Mouse (Mus musculus) forebrain, embryonic 11.5 days (tissue): ENCODE measurements around the gene Tubgcp5. TPM values are rescaled to one million over a fixed set of nuclear protein-coding genes. Genes with fewer than 3 reads are reported as not detected.

Source experiments
- ATAC-seq: fragments of 200-750 bp; cut with Nextera tagmentation; replicated peaks from 2 replicates; pipeline ENCODE4 v1.8.0; 2017; ENCODE audit warnings: moderate TSS enrichment; ENCODE audit not compliant: low FRiP score
- DNase-seq: peaks from one replicate; pipeline ENCODE4 v3.0.0-alpha.2; 2017; ENCODE audit warnings: low spot score
- H3K27ac ChIP-seq: fragments of 300-500 bp; sonication (generic); 2 replicates; pipeline ENCODE4 v1.5.1; 2014; ENCODE audit warnings: low read depth, low read length
- H3K27me3 ChIP-seq: fragments of 300-500 bp; sonication (generic); 2 replicates; pipeline ENCODE4 v1.6.1; 2014; ENCODE audit warnings: mild to moderate bottlenecking, low read length, mixed read lengths; ENCODE audit not compliant: control insufficient read depth, insufficient read depth
- H3K36me3 ChIP-seq: fragments of 300-500 bp; sonication (generic); 2 replicates; pipeline ENCODE4 v1.6.1; 2014; ENCODE audit warnings: mild to moderate bottlenecking, low read length, moderate library complexity, mixed read lengths; ENCODE audit not compliant: control insufficient read depth, insufficient read depth
- H3K4me1 ChIP-seq: fragments of 300-500 bp; sonication (generic); replicated peaks from 2 replicates; pipeline ENCODE4 v1.6.1; 2014; ENCODE audit warnings: low read length, mixed read lengths; ENCODE audit not compliant: control insufficient read depth, insufficient read depth
- H3K4me2 ChIP-seq: fragments of 300-500 bp; sonication (generic); 2 replicates; pipeline ENCODE4 v1.6.1; 2014; ENCODE audit warnings: low read depth, mild to moderate bottlenecking, low read length, moderate library complexity, mixed read lengths; ENCODE audit not compliant: severe bottlenecking
- H3K4me3 ChIP-seq: fragments of 300-500 bp; sonication (generic); 2 replicates; pipeline ENCODE4 v1.5.1; 2014; ENCODE audit warnings: low read depth, low read length
- H3K9ac ChIP-seq: fragments of 300-500 bp; sonication (generic); 2 replicates; pipeline ENCODE4 v1.6.1; 2014; ENCODE audit warnings: low read length
- H3K9me3 ChIP-seq: fragments of 300-500 bp; sonication (generic); 2 replicates; pipeline ENCODE4 v1.6.1; 2016; ENCODE audit warnings: low read length, mixed read lengths; ENCODE audit not compliant: control insufficient read depth
- WGBS: fragments of 180-500 bp; shearing (Covaris S2); extraction: QIAGEN DNeasy Blood & Tissue Kit; methylation state at CpG from one replicate; pipeline ENCODE4 v1.1.7; 2014; 5-methylcytosine and 5-hydroxymethylcytosine counted together
- polyA plus RNA-seq: library from polyadenylated mRNA; unstranded; fragments of >200 nt; fragmentation: Nextera tagmentation; extraction: Ambion mirVana; gene quantifications from 2 replicates; pipeline ENCODE4 v1.2.1, GENCODE M21; 2014

Tubgcp5 gene
- 40.9 and 45.2 TPM in 2 replicates for polyA plus RNA-seq

DNA sequence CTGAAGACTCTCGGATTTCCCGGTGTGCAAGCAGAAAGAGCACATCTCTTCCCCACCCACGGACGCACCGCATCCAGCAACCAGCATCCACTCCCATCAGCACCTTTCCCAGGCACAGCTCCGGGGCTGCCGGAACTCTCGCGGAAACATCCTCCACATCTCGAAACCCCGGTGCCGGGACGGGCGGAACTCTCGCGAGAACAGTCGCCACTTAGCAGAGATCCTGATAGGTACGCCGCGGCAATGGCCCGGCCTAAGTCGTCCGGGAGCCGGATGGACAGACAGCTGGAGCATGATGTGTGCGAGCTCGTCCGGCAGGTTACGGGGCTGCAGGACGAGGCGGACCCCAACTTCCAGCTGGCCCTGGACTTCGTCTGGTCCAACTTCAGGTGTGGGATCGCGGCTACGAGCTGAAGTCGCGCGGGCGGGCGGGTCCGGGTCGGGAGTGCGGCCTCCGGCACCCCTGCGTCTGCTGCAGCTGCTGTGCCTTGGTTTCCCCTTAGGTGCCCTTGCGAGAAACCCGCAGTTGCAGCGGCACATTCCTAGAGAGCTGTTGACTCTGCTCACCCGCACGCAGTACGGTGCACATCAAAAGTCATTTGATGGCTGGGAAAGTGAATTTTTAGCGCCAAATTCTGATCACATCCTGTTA, at the start of gene Tubgcp5:
TSS of gene Tubgcp5 (plus strand) at position 203 of the 652 bp plus-strand sequence.
- peak within 1 kb of the TSS; percentile 89 for H3K9ac ChIP-seq
- peak within 1 kb of the TSS; percentile 68 for H3K4me2 ChIP-seq
- H3K9me3 ChIP-seq = no peaks in the 10 kb centered on the region
- peaks cover 8% of the 10 kb centered on the region; the same call in 1 of the 2 replicates for H3K36me3 ChIP-seq
- no peaks in the 10 kb centered on the region for H3K27me3 ChIP-seq
- peaks cover 2% of the 10 kb centered on the region; the same call in 1 of the 2 replicates for H3K4me1 ChIP-seq
- peak; percentile 99 for DNase-seq
- peak; percentile 99 for ATAC-seq
- peak within 1 kb of the TSS; percentile 41; the same call in 1 of the 2 replicates for H3K27ac ChIP-seq
- H3K4me3 ChIP-seq = peak within 1 kb of the TSS; percentile 79
- WGBS = under 1% methylated on average over 51 of the region's 51 CpGs

DNA sequence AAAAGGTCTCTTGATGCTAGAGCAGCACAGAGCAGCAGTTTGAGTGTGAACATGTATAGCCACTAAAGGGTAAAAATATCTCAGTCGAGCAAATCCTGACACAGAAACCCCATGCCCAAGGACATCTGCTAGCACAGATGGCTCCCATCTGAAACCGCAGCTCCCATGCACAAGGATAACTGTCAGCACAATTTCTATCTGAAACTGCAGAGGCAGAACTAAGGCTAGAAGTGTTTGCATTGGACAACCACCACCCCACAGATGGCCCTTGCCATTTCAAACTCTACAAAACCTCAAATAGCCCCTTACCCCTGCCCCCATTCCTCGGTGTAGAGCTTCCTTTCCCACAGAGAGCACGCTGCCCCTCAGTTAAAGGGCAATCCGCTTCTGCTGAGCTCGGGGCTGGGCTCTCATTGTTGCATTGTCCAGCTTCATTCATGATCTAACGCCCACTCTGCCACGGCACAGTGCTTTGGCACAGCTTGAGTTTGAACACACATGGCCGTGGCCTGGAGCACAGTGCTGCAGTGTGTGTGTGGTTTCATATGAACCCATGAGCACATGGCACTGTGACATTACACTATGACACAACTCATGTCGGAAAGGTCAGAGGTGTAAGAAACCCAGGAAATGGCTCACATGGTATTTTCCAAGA, 49.3 kb upstream of the Tubgcp5 start:
- 42% methylated on average over 10 of the region's 10 CpGs for WGBS
- H3K27ac ChIP-seq = no peak overlapping the region
- H3K27me3 ChIP-seq = no peaks in the 10 kb centered on the region
- no peak overlapping the region for H3K4me2 ChIP-seq
- H3K4me1 ChIP-seq = 0 out of 2 replicates have a peak, but pooled peaks cover 3% of the 10 kb centered on the region
- H3K9me3 ChIP-seq = no peaks in the 10 kb centered on the region
- H3K36me3 ChIP-seq = no peaks in the 10 kb centered on the region
- DNase-seq (no peak), ATAC-seq (peak; percentile 56; the same call in 1 of the 2 replicates)
- H3K9ac ChIP-seq = no peak overlapping the region
- H3K4me3 ChIP-seq = no peak overlapping the region

DNA sequence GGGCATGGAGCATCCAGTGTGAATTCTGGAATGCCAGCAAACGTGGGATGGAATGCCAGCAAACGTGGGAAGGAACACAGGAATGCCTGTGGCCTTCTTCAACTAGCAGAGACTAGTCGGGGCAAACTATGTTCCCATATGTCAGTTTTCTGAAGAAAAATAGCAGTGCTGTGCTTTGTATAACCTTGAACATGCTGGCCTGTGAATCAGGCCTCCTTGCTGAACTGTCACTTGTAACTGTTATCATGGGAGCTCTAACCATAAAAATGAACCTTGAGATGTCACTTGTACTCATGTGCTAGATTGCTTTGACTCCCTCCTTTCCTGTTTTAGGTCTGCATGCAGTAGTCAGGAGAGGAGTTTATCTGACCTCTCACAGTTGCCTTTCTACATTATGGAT, 43.1 kb upstream of the Tubgcp5 start:
- Histone ChIP-seq H3K9ac (no peak overlapping the region), H3K4me2 (no peak overlapping the region), H3K27me3 (no peaks in the 10 kb centered on the region), H3K4me3 (no peak overlapping the region), H3K27ac (no peak overlapping the region), H3K4me1 (no peaks in the 10 kb centered on the region), H3K9me3 (no peaks in the 10 kb centered on the region), H3K36me3 (no peaks in the 10 kb centered on the region)
- 80% methylated on average over 3 of the region's 3 CpGs for WGBS
- ATAC-seq = no peak
- DNase-seq = no peak

DNA sequence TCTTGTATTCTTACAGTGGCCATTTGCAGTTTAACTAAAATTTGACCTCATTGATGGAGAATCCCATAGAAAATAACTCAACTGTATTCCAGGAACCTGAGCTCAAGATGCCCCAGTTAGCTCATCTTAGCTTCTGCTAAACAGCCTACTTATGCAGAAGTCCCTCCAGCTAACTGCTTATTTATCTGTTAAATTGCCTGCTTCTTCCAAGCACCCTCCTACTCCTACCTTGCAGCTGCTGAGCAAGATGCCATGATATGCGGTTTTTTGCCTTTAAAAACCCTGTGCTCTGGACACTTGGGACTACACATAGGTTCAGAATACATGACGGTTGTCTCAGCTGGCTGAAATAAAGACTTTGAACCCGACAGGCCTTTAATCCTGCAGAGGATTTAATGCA, 34.6 kb upstream of the Tubgcp5 start:
- Histone ChIP-seq H3K4me1 (no peaks in the 10 kb centered on the region), H3K4me3 (no peak overlapping the region), H3K9me3 (no peaks in the 10 kb centered on the region), H3K27ac (no peak overlapping the region), H3K36me3 (no peaks in the 10 kb centered on the region), H3K4me2 (no peak overlapping the region), H3K27me3 (no peaks in the 10 kb centered on the region), H3K9ac (no peak overlapping the region)
- WGBS = 62% methylated on average over 3 of the region's 3 CpGs
- ATAC-seq (no peak), DNase-seq (no peak)

DNA sequence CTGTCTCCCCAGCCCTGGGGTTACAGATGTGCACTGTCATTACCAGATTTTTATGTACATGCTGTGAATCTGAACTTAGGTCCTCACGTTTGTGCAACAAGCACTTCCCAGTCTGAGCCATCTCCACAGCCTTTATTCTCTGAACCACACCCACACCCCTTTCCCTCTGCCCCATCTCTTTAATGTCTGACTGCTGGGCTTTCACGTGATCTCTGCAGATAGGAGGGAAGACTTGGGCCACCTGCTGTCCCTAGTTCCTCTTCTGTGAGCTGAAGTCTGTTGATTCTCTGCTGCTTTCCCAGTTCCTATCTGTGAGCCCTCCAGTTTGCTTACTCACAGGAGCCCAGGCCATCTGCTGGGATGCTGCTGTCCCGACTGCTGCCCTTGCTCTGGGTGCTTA, 26.0 kb upstream of the Tubgcp5 start, which contains the start of gene Siglech:
TSS of gene Siglech (plus strand) at position 253 of the 400 bp plus-strand sequence.
- no peaks in the 10 kb centered on the region for H3K36me3 ChIP-seq
- H3K9me3 ChIP-seq = no peaks in the 10 kb centered on the region
- H3K9ac ChIP-seq = no peak within 1 kb of the TSS
- no peak within 1 kb of the TSS for H3K4me3 ChIP-seq
- H3K27me3 ChIP-seq = no peaks in the 10 kb centered on the region
- H3K4me1 ChIP-seq = no peaks in the 10 kb centered on the region
- ATAC-seq = no peak
- DNase-seq = no peak
- WGBS = 56% methylated on average over 3 of the region's 3 CpGs
- no peak within 1 kb of the TSS for H3K27ac ChIP-seq
- no peak within 1 kb of the TSS for H3K4me2 ChIP-seq

DNA sequence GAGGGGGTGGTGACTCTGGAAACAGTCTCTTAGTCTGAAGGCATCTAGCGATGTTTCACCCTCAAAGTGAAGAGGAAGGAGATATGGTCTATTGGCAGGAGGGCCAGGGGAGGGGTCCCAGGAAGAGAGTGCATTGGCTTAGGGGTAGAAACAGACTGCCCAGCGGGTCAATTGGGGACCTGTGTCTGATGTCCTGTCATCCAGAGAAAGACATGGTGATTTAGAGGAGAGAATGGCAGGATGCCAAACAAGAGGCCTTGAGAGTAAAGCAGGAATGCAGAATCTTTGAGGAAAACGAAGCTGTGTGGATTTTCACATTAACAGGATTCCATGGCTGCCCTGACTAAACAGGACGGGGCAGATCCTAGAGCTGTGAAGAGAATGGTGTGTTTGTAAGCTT, 13.9 kb upstream of the Tubgcp5 start:
- Histone ChIP-seq H3K9me3 (no peaks in the 10 kb centered on the region), H3K4me2 (no peak overlapping the region), H3K9ac (no peak overlapping the region), H3K27me3 (no peaks in the 10 kb centered on the region), H3K4me3 (no peak overlapping the region), H3K27ac (no peak overlapping the region), H3K36me3 (no peaks in the 10 kb centered on the region), H3K4me1 (no peaks in the 10 kb centered on the region)
- ATAC-seq (no peak), DNase-seq (no peak)
- WGBS = 78% methylated on average over 4 of the region's 4 CpGs

DNA sequence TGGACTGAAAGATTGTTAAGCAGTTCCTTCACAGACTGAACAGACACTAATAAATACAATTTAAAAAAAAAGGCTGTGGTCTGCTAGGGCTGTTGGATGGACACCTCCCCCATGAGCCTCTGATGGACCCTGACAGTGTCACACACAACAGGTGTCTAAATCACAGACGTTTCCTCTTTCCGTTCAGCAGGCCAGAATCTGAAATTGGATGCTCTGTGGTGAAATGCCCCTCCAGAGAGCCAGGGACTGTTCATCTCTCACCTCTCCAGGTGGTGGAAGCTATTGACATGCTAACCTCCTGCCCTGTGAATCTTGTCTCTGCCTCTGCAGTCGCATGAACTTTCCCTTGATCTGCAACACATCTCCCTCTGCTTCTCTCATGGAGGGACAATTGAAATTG, 11.5 kb upstream of the Tubgcp5 start:
- H3K36me3 ChIP-seq = no peaks in the 10 kb centered on the region
- no peak overlapping the region for H3K27ac ChIP-seq
- no peaks in the 10 kb centered on the region for H3K9me3 ChIP-seq
- H3K4me2 ChIP-seq = no peak overlapping the region
- WGBS = 70% methylated on average over 3 of the region's 3 CpGs
- H3K27me3 ChIP-seq = no peaks in the 10 kb centered on the region
- H3K4me3 ChIP-seq = no peak overlapping the region
- H3K9ac ChIP-seq = no peak overlapping the region
- DNase-seq (no peak), ATAC-seq (no peak)
- H3K4me1 ChIP-seq = no peaks in the 10 kb centered on the region

DNA sequence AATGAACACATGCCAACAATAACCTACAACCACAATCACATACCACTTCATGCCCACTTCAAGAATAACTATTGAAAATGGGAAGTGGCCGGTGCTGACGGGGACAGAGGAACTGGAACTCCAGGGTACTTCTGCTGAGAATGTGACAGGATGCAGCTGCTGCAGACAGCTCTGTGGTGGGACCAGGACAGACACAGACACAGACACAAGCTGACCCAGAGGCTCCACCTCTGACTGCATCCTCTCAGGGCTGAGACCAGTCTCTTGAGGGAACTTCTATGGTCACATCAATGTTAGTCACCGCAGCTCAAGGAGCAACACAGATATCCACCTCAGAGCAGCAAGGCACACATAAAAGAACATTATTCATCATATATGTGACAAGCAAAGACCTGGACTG, 9.4 kb upstream of the Tubgcp5 start:
- no peaks in the 10 kb centered on the region for H3K9me3 ChIP-seq
- no peak overlapping the region for H3K4me2 ChIP-seq
- WGBS = 83% methylated on average over 3 of the region's 3 CpGs
- H3K36me3 ChIP-seq = no peaks in the 10 kb centered on the region
- no peak overlapping the region for H3K9ac ChIP-seq
- H3K4me3 ChIP-seq = no peak overlapping the region
- ATAC-seq (no peak), DNase-seq (no peak)
- H3K27ac ChIP-seq = no peak overlapping the region
- no peaks in the 10 kb centered on the region for H3K4me1 ChIP-seq
- no peaks in the 10 kb centered on the region for H3K27me3 ChIP-seq
